Mouse (Mus musculus): Measurements from ENCODE around the gene Trappc4. TPM values are rescaled to one million over a fixed set of nuclear protein-coding genes. Genes with fewer than 3 reads are reported as not detected.
"Not testable (repeated sequence)": the region's sequence is repeated elsewhere in the genome, so short reads cannot be mapped to it uniquely, and the experiment has no call there.

Trappc4 gene
- polyA plus RNA-seq, 3 experiments from 2014 or later = 128 to 165 (median 154) TPM

GRCm38 (mm10) chr9:44405011-44405410, 2.4 kb downstream of the Trappc4 start:
- ATAC-seq = no peak

DNA sequence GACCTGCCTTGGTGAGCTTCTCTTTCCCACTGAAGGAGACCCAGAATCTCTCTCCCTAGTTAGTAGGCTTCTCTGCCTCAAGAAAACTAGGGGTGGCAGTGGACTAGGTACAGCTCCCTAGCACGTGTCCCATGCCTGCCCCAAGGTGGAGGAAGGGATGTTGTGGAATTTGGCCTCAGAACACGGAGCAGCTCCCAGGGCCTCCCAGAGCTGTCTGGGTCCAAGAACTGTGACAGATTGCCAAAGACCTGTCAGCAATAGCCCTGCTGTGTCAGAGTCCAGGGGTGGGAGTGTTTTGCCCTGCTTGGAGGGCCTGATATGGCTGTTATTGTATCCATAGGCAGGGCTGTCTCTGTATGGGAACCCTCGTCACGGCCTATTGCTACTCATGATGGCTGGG, 6.3 kb downstream of the Trappc4 start:
- ATAC-seq = no peak

GRCm38 (mm10) chr9:44399795-44400114, 7.6 kb downstream of the Trappc4 start:
- no peak for ATAC-seq

DNA sequence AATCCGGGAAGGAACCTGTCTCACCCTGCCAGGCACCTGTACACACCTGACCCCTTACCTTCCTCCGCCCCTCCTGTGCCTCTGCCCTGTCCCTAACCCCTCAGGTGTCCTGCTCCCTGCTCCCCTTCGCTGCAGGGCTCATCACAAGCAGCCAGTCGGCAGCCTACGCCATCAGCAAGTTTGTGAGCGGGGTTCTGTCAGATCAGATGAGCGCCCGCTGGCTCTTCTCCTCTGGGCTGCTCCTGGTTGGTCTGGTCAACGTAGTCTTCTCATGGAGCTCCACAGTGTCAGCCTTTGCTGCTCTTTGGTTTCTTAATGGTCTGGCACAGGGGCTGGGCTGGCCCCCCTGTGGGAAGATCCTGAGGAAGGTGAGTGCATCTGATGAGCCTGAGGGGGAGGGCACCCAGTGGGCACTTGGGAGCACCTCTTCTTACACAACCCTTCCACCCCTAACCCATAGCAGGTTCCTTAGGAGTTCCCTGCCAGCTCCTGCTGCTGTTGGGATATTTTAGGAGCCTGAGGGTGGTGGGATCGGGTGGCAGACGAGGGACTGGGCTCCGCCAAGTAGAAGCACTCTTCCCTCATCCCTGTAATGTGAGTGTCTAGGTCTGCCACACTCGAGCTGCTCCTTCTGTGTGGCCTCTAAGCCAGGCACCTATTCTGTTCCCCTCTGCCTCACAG, 8.1 kb downstream of the Trappc4 start:
- no peak for ATAC-seq

GRCm38 (mm10) chr9:44398551-44398950, 8.8 kb downstream of the Trappc4 start:
- ATAC-seq = no peak

DNA sequence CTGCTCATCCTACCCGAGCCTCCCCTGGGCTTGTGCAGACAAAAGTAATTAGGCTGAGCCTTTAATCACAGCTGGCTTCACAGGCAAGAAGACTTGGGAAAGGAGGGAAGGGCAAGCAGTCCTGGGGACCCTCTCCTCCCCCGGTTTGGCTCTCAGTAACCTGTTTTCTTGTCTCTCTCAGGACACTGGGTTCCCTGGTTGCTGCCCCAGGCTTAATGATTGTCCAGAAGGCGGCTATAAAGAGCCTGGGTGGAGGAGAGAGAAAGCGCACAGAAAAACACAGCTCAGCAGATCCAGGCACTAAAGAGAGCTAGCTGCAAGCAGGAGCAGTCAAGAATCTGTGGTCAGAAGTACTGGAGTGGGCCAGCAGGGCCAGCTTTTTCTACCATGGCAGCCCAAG, 9.3 kb downstream of the Trappc4 start:
- ATAC-seq = no peak

GRCm38 (mm10) chr9:44396684-44397411, 10.6 kb downstream of the Trappc4 start, which contains the start of gene Slc37a4:
Gene Slc37a4, plus strand, starts transcription at chr9:44396852.
- ATAC-seq = peak; percentile 93

GRCm38 (mm10) chr9:44391466-44391865, 15.9 kb downstream of the Trappc4 start:
- ATAC-seq = no peak

GRCm38 (mm10) chr9:44389273-44389672, 18.1 kb downstream of the Trappc4 start:
- ATAC-seq = peak; percentile 82

GRCm38 (mm10) chr9:44387221-44387620, 20.2 kb downstream of the Trappc4 start:
- no peak for ATAC-seq

- no peak for ATAC-seq
Measured at GRCm38 (mm10) chr9:44384596-44384995, 22.8 kb downstream of the Trappc4 start.

- ATAC-seq = no peak
Measured at GRCm38 (mm10) chr9:44379862-44380261, 27.5 kb downstream of the Trappc4 start.

DNA sequence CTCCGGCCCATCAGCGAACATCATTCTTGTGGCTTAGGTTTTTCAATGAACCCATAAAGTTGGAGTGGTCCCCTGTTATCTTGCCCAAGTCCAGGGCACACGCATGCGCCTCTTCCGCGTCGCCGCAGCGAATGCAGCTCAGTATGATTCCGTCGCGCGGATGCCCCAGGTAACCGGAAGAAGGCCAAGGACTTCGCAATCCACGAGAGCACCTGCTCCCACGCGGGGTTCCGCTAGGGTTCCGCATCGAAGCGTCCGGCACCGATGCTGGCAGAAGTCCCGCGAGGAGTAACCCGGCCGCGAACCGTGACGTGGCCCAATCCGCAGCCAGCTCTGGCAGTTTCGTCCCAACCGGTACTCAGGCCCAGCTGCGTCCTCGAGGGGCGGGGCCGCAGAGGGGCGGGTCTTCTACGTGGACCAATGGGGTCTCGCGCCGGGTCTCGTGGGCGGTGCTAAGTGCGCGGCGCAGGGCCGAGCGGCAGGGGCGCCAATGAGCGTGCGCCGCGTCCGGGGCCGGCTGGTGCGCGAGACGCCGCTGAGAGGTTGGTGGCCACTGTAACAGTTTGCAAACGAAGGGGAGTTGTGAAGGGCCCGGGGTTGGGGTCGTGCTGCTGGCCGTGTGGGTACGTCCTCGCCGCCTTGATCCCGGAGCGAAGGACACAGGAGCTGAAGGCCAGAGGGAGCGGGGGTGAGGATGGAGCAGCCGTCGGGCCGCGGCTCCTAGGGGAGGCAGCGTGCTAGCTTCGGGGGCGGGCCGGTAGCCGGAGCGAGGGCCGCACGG, 28.2 kb downstream of the Trappc4 start, which contains the start of gene Hyou1:
Gene Hyou1, plus strand, starts transcription at position 437 of the 781 bp plus-strand sequence.
- ATAC-seq = peak; percentile 93

- ATAC-seq = no peak
Measured at GRCm38 (mm10) chr9:44378153-44378730, 29.2 kb downstream of the Trappc4 start.

GRCm38 (mm10) chr9:44377335-44377734, 30.1 kb downstream of the Trappc4 start:
- not testable (repeated sequence) for ATAC-seq

- no peak for ATAC-seq
Measured at GRCm38 (mm10) chr9:44376141-44376540, 31.3 kb downstream of the Trappc4 start.

DNA sequence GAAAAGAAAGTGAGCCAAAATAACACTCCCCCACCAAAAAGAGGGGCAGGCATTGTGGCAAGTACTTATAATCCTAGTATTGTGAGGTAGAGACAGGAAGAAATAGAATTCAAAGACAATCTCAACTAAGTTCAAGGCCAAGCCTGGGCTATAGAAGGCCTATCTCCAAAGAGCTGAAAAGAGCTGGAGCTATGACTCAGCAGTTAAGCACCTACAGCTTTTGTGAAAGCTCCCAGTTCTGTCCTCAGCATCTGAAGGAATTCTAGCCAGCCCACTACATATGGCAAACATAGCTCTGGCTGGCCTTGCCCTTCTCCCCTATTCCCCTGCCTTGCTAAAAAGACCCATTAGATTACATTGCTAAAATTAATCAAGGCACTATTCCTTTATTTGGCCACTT, 34.0 kb downstream of the Trappc4 start:
- no peak for ATAC-seq

DNA sequence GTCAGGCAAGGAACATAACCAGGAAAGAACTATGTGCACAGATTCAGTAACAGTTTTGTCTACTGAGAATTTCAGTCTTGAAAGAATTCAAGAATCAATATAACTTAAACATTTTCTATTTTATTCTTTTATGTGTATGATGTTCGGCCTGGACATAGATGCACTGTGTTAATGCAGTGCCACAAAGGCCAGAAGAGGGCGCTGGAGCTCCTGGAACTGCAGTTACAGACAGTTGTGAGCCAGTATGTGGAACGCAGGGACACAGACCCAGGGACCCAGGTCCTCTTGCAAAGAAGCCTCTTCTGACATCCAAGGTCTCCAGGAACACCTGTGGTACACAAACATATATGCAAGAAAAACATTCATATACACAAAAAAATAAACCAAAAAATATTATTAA, 42.9 kb downstream of the Trappc4 start:
- no peak for ATAC-seq

GRCm38 (mm10) chr9:44361931-44362330, 45.5 kb downstream of the Trappc4 start:
- ATAC-seq = not testable (repeated sequence)

- peak; percentile 91 for ATAC-seq
Measured at GRCm38 (mm10) chr9:44361190-44361917, 46.0 kb downstream of the Trappc4 start, which contains the start of gene Vps11. Gene Vps11, minus strand, starts transcription at chr9:44361670.

DNA sequence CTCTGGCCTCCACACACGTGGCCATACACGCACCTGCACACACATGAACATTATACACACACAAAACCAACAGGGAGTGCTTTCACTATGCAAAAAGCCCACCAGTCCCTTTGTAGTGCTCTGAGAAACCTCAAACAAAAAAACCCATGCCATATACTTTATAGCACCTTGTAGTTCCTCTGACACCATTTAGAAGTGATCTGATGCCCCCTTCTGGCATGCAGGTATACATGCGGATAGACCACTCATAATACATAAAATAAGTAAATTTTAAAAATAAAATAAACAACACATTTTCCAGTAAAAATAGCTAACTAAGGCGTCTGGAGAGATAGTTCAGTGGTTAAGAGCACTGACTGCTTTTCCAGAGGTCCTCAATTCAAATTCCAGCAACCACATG, 50.2 kb downstream of the Trappc4 start:
- peak; percentile 39 for ATAC-seq

Measured in inflammation-experienced regulatory T-cells, adult 6 months (primary cell).